Mouse (Mus musculus) hindbrain, postnatal 0 days (tissue): ENCODE measurements around the gene Mpc1. TPM values are rescaled to one million over a fixed set of nuclear protein-coding genes. Genes with fewer than 3 reads are reported as not detected.

ENCODE experiments used
- ATAC-seq: fragments of 200-750 bp; cut with Nextera tagmentation; 2 replicates; pipeline ENCODE4 v1.8.0; 2017; ENCODE audit warnings: mild to moderate bottlenecking, moderate TSS enrichment, moderate library complexity
- DNase-seq: peaks from one replicate; pipeline ENCODE4 v3.0.0-alpha.2; 2015; ENCODE audit warnings: low spot score
- H3K27ac ChIP-seq: fragments of 300-500 bp; sonication (generic); 2 replicates; pipeline ENCODE4 v1.5.1; 2014; ENCODE audit warnings: mild to moderate bottlenecking
- H3K27me3 ChIP-seq: fragments of 300-500 bp; sonication (generic); 2 replicates; pipeline ENCODE4 v1.6.1; 2014; ENCODE audit warnings: low read length, mixed read lengths; ENCODE audit not compliant: insufficient read depth
- H3K36me3 ChIP-seq: fragments of 300-500 bp; sonication (generic); 2 replicates; pipeline ENCODE4 v1.6.1; 2014; ENCODE audit warnings: low read length, mixed read lengths; ENCODE audit not compliant: insufficient read depth
- H3K4me1 ChIP-seq: fragments of 300-500 bp; sonication (generic); 2 replicates; pipeline ENCODE4 v1.6.1; 2014; ENCODE audit warnings: antibody characterized with exemption, low read length, mixed read lengths; ENCODE audit not compliant: insufficient read depth
- H3K4me2 ChIP-seq: fragments of 300-500 bp; sonication (generic); 2 replicates; pipeline ENCODE4 v1.6.1; 2014; ENCODE audit warnings: low read depth, mild to moderate bottlenecking, low read length, moderate library complexity, mixed read lengths
- H3K4me3 ChIP-seq: fragments of 300-500 bp; sonication (generic); 2 replicates; pipeline ENCODE4 v1.5.1; 2014; ENCODE audit warnings: low read length
- H3K9ac ChIP-seq: fragments of 300-500 bp; sonication (generic); replicated peaks from 2 replicates; pipeline ENCODE4 v1.6.1; 2014; ENCODE audit warnings: mild to moderate bottlenecking, low read length, moderate library complexity, mixed read lengths
- H3K9me3 ChIP-seq: fragments of 300-500 bp; sonication (generic); 2 replicates; pipeline ENCODE4 v1.6.1; 2016; ENCODE audit warnings: low read length, mixed read lengths
- CTCF ChIP-seq: IDR thresholded peaks from 2 replicates; pipeline ENCODE4 v1.5.1; 2016; ENCODE audit warnings: antibody characterized with exemption, control low read depth, low read depth
- WGBS: fragments of 180-500 bp; shearing (Covaris S2); extraction: QIAGEN DNeasy Blood & Tissue Kit; methylation state at CpG from one replicate; pipeline ENCODE4 v1.1.7; 2014; 5-methylcytosine and 5-hydroxymethylcytosine counted together
- polyA plus RNA-seq: library from polyadenylated mRNA; unstranded; fragments of >200 nt; fragmentation: Nextera tagmentation; extraction: Ambion mirVana; gene quantifications from 2 replicates; pipeline ENCODE4 v1.2.1, GENCODE M21; 2015
- total RNA-seq: library from RNA; depleted of rRNA; stranded (reverse); fragments of >200 nt; gene quantifications from 2 replicates; pipeline ENCODE4 v1.2.3, GENCODE M21; 2014

Mpc1 gene
- total and polyA plus RNA-seq, 2 experiments from 2014 or later = 485 to 608 TPM

DNA sequence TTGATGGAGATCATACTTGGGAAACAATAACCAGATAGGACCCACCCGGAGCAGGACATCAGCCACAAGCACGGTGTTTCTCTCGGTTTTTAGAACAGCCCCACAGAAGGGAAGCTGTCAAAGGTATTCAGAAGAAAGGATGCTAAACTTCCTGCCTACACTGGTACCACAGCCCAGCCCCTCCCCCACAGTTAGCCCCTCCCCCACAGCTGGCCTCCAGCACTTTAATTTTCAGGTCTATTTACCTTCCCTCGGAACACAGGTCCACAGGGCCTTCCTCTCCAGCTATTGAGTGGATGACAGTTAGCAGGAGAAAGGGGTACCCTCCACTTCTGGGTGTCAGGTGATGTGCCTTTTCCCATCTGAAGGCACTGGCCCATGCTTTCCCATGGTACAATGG, 42.2 kb upstream of the Mpc1 start:
- Histone ChIP-seq H3K4me3 (no peak overlapping the region), H3K36me3 (no peaks in the 10 kb centered on the region), H3K9me3 (no peaks in the 10 kb centered on the region), H3K27me3 (no peaks in the 10 kb centered on the region), H3K27ac (no peak overlapping the region), H3K4me2 (no peak overlapping the region), H3K9ac (no peak overlapping the region), H3K4me1 (no peaks in the 10 kb centered on the region)
- no peak for TF ChIP-seq CTCF
- DNase-seq = no peak
- 81% methylated on average over 4 of the region's 4 CpGs for WGBS
- ATAC-seq = no peak

DNA sequence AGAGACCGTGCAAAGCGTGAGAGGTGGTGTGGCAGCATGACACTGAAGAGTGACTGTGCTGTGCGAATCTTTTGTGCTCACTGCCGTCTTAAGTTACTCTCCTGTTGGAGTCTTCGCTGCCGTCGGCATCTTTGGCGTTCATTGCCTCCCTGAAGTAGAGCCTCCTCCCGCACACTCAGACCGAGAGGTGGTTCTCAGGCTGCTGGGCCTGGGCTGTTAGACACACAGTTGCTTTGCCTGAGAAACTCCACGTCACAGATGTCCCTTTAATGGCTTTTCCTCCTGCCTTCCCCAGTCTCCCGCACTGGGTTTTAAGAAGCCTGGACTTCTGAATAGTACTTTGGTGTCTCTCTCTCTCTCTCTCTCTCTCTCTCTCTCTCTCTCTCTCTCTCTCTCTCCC, 41.1 kb upstream of the Mpc1 start:
- ATAC-seq (no peak), DNase-seq (no peak)
- Histone ChIP-seq H3K36me3 (no peaks in the 10 kb centered on the region), H3K9ac (no peak overlapping the region), H3K4me2 (no peak overlapping the region), H3K9me3 (no peaks in the 10 kb centered on the region), H3K4me1 (no peaks in the 10 kb centered on the region), H3K4me3 (no peak overlapping the region), H3K27ac (no peak overlapping the region), H3K27me3 (no peaks in the 10 kb centered on the region)
- 73% methylated on average over 12 of the region's 12 CpGs for WGBS
- no peak for TF ChIP-seq CTCF

DNA sequence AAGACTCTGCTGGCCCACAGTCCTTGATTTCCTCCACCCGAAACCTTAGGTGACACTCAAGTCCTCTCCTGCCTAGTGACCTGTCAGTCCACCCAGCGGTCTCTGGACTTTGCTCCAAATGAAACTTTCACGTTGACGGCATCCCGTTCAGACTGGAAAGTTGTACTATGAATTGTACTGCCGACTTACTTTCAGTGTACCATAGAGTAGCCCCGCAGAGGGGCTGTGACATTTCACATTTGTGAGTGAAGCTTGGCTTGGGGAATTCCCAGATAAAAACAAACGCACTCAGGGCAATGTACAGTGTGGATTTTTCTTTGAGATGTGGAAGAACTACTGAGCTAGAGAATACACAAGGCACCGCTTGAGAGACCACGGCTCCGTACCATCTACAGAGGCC, 40.5 kb upstream of the Mpc1 start:
- Histone ChIP-seq H3K27ac (no peak overlapping the region), H3K9ac (no peak overlapping the region), H3K27me3 (no peaks in the 10 kb centered on the region), H3K4me1 (no peaks in the 10 kb centered on the region), H3K36me3 (no peaks in the 10 kb centered on the region), H3K4me3 (no peak overlapping the region), H3K9me3 (no peaks in the 10 kb centered on the region), H3K4me2 (no peak overlapping the region)
- DNase-seq (no peak), ATAC-seq (no peak)
- 89% methylated on average over 11 of the region's 11 CpGs for WGBS
- no peak for TF ChIP-seq CTCF

GRCm38 (mm10) chr17:8244124-8244523, 38.6 kb upstream of the Mpc1 start:
- H3K9ac ChIP-seq = no peak overlapping the region
- no peak overlapping the region for H3K4me2 ChIP-seq
- H3K9me3 ChIP-seq = no peaks in the 10 kb centered on the region
- no peak for TF ChIP-seq CTCF
- no peak for ATAC-seq
- H3K4me1 ChIP-seq = no peaks in the 10 kb centered on the region
- no peak for DNase-seq
- 81% methylated on average over 2 of the region's 2 CpGs for WGBS
- H3K27me3 ChIP-seq = no peaks in the 10 kb centered on the region
- no peaks in the 10 kb centered on the region for H3K36me3 ChIP-seq
- H3K4me3 ChIP-seq = no peak overlapping the region
- no peak overlapping the region for H3K27ac ChIP-seq

GRCm38 (mm10) chr17:8246102-8246754, 36.5 kb upstream of the Mpc1 start:
- Histone ChIP-seq H3K4me1 (no peaks in the 10 kb centered on the region), H3K4me2 (no peak overlapping the region), H3K9ac (no peak overlapping the region), H3K27me3 (no peaks in the 10 kb centered on the region), H3K4me3 (no peak overlapping the region), H3K27ac (no peak overlapping the region), H3K36me3 (no peaks in the 10 kb centered on the region), H3K9me3 (no peaks in the 10 kb centered on the region)
- ATAC-seq (no peak), DNase-seq (no peak)
- no peak for TF ChIP-seq CTCF
- WGBS = 81% methylated on average over 4 of the region's 4 CpGs

- no peak for ATAC-seq
- WGBS = 89% methylated on average over 7 of the region's 7 CpGs
- H3K4me2 ChIP-seq = no peak overlapping the region
These were observed 31.0 kb upstream of the Mpc1 start for GRCm38 (mm10) chr17:8251704-8252103.

GRCm38 (mm10) chr17:8254268-8254667, 28.4 kb upstream of the Mpc1 start:
- Histone ChIP-seq H3K27ac (no peak overlapping the region), H3K4me2 (no peak overlapping the region), H3K36me3 (no peaks in the 10 kb centered on the region), H3K9ac (no peak overlapping the region), H3K9me3 (no peaks in the 10 kb centered on the region), H3K27me3 (no peaks in the 10 kb centered on the region), H3K4me1 (no peaks in the 10 kb centered on the region), H3K4me3 (no peak overlapping the region)
- TF ChIP-seq CTCF = no peak
- no peak for DNase-seq
- ATAC-seq = no peak

More at GRCm38 (mm10) chr17:8251704-8252103, 31.0 kb upstream of the Mpc1 start:
- no peaks in the 10 kb centered on the region for H3K36me3 ChIP-seq
- no peaks in the 10 kb centered on the region for H3K9me3 ChIP-seq
- DNase-seq = no peak
- TF ChIP-seq CTCF = no peak
- H3K27ac ChIP-seq = no peak overlapping the region
- no peak overlapping the region for H3K4me3 ChIP-seq
- H3K27me3 ChIP-seq = no peaks in the 10 kb centered on the region
- H3K9ac ChIP-seq = no peak overlapping the region
- H3K4me1 ChIP-seq = no peaks in the 10 kb centered on the region
